Mouse (Mus musculus): ENCODE data around the gene S100a11. TPM values are rescaled to one million over a fixed set of nuclear protein-coding genes. Genes with fewer than 3 reads are reported as not detected.

S100a11 gene
- total and polyA plus RNA-seq, 3 experiments: not detected

DNA sequence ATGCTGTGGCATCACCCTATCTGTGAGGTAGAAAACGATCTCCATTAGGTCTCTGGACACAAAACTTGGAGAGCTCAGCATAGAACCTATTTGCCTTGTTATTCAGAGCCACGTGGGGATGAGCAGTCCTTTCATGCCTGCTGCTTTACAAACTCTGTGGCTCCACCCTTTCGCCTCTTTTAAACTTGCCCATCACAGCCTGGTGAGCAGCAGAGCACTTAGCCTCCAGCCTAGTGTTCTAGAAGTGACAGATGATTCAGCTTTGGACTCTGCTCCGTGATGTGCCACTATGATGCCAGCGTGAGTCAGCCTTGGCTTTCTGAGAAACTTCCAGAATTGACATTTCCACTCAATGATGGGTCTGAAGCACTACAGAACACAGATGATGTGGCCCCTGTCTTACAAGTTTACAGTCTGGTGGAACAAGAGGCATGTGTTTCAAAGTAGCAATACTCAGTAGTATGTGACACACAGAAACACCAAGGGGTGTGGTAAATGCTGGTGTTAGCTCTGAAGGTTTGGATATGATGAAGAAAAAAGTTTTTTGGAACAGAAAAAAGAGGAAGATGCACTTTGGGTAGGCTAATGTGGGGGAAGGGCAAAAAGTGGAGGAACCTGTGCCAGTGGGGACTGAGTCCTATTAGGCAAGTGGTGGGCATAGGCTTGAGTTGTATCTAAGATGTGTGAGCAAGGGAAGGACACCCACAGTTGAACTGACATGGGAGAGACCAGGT is 51.9 kb downstream of the S100a11 start:
- TF ChIP-seq CTCF (IDR thresholded peaks at IDR 0.05; ENCODE audit: low read depth, low read length): no peak
- no peak for TF ChIP-seq GATA1 (IDR thresholded peaks at IDR 0.05; ENCODE audit: borderline replicate concordance, low read length)
- TF ChIP-seq GATA2 (IDR thresholded peaks at IDR 0.05; ENCODE audit: borderline replicate concordance, low read depth, low read length): no peak
- no peak for TF ChIP-seq POLR2AphosphoS5 (IDR thresholded peaks at IDR 0.05; ENCODE audit: insufficient replicate concordance, low read depth, low read length)
- Histone ChIP-seq H3K9me3 (replicated peaks) (peaks cover 15% of the 10 kb centered on the region), H3K27me3 (ENCODE audit: insufficient read depth, low read length) (no peaks in the 10 kb centered on the region), H3K36me3 (replicated peaks) (no peaks in the 10 kb centered on the region), H3K4me3 (ENCODE audit: low read depth, low read length) (no peak overlapping the region), H3K4me1 (ENCODE audit: insufficient read depth, low read depth, low read length) (no peaks in the 10 kb centered on the region)
- no peak for ATAC-seq (ENCODE audit: extremely low read depth, insufficient number of reproducible peaks, low FRiP score, poor library complexity, severe bottlenecking)
- DNase-seq (ENCODE audit: low spot score): no peak

Other genes with a start within 250 kb of the S100a11 start
- not detected in 2 replicates for gene Flg, start 247.0 kb upstream of the S100a11 start, total RNA-seq (2014; fragmentation: Nextera tagmentation)
- 0.17 and 1.1 TPM in 2 replicates for gene Flg, start 247.0 kb upstream of the S100a11 start, total RNA-seq (2017)
- not detected in 2 replicates for gene Flg, start 247.0 kb upstream of the S100a11 start, polyA plus RNA-seq (2012)
- gene Hrnr, start 200.7 kb upstream of the S100a11 start, total RNA-seq (2014; fragmentation: Nextera tagmentation): not detected in 2 replicates
- gene Hrnr, start 200.7 kb upstream of the S100a11 start, total RNA-seq (2017): 0.05 TPM in 1 of 2 replicates, not detected in the other
- not detected in 2 replicates for gene Hrnr, start 200.7 kb upstream of the S100a11 start, polyA plus RNA-seq (2012)
- gene Rptn, start 126.8 kb upstream of the S100a11 start, total RNA-seq (2014; fragmentation: Nextera tagmentation): not detected in 2 replicates
- gene Rptn, start 126.8 kb upstream of the S100a11 start, total RNA-seq (2017): 0.11 TPM in 1 of 2 replicates, not detected in the other
- gene Rptn, start 126.8 kb upstream of the S100a11 start, polyA plus RNA-seq (2012): not detected in 2 replicates
- gene Tchh, start 78.2 kb upstream of the S100a11 start, total RNA-seq (2014; fragmentation: Nextera tagmentation): not detected in 2 replicates
- 0.05 TPM in 1 of 2 replicates, not detected in the other for gene Tchh, start 78.2 kb upstream of the S100a11 start, total RNA-seq (2017)
- not detected in 2 replicates for gene Tchh, start 78.2 kb upstream of the S100a11 start, polyA plus RNA-seq (2012)
- not detected in 2 replicates for gene Tchhl1, start 51.7 kb upstream of the S100a11 start, total RNA-seq (2014; fragmentation: Nextera tagmentation)
- 0.12 and 0.33 TPM in 2 replicates for gene Tchhl1, start 51.7 kb upstream of the S100a11 start, total RNA-seq (2017)
- gene Tchhl1, start 51.7 kb upstream of the S100a11 start, polyA plus RNA-seq (2012): not detected in 2 replicates
- gene S100a10, start 34.6 kb downstream of the S100a11 start, total RNA-seq (2014; fragmentation: Nextera tagmentation): not detected in 2 replicates
- not detected in 2 replicates for gene S100a10, start 34.6 kb downstream of the S100a11 start, total RNA-seq (2017)
- not detected in 2 replicates for gene S100a10, start 34.6 kb downstream of the S100a11 start, polyA plus RNA-seq (2012)
- not detected in 2 replicates for gene Tdpoz2, start 132.2 kb downstream of the S100a11 start, total RNA-seq (2014; fragmentation: Nextera tagmentation)
- 0.11 TPM in 1 of 2 replicates, not detected in the other for gene Tdpoz2, start 132.2 kb downstream of the S100a11 start, total RNA-seq (2017)
- not detected in 2 replicates for gene Tdpoz2, start 132.2 kb downstream of the S100a11 start, polyA plus RNA-seq (2012)
- gene Tdpoz1, start 155.8 kb downstream of the S100a11 start, total RNA-seq (2014; fragmentation: Nextera tagmentation): not detected in 2 replicates
- gene Tdpoz1, start 155.8 kb downstream of the S100a11 start, total RNA-seq (2017): not detected in 2 replicates
- not detected in 2 replicates for gene Tdpoz1, start 155.8 kb downstream of the S100a11 start, polyA plus RNA-seq (2012)
- gene Gm37596, start 172.6 kb downstream of the S100a11 start, total RNA-seq (2014; fragmentation: Nextera tagmentation): not detected in 2 replicates
- not detected in 2 replicates for gene Gm37596, start 172.6 kb downstream of the S100a11 start, total RNA-seq (2017)
- gene Gm37596, start 172.6 kb downstream of the S100a11 start, polyA plus RNA-seq (2012): not detected in 2 replicates

Data from G1E (cell line).